Mouse (Mus musculus): Measurements from ENCODE around the gene Hecw2.

Hecw2 gene

DNA sequence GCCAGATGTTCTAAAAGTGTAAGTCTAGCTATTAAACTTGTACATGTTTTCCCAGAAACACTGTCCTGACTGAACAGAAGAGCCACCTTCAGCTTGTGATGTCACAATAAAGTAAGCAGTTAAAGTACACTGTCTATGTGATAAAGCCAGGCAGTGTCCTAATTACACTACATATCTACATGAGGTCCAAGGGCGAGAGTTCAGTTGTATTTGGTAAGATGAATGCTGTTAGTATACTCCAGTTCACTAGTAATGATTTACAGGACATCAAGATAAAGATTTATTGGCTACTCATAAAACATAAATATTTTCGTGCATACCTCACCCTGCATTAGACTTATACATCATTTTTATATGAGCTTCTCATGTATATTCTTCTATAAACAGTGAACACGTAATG is 305.2 kb downstream of the Hecw2 start:
- DNase-seq (ENCODE audit: low spot score): no peak

- peak; percentile 25 for DNase-seq (ENCODE audit: low spot score)
Measured at GRCm38 (mm10) chr1:53882480-53882879, 312.5 kb downstream of the Hecw2 start.

DNA sequence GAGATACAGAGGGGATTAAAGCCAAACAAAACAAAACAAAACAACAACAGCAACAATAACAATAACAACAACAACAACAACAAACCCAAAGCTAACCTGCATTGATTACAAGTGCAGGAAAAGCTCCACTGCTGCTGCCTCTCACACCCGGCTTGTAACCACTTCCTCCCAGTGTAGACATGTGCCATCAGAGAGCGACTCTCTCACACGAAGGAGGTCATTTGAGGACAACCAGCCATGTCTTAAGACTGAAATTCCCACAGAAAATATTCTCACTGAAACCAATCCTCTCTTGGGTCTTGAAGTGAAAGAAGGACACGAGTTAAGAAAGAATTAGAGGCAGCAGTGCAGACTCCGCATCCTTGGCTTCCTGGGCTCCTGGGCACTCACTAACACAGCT is 319.0 kb downstream of the Hecw2 start:
- peak; percentile 64 for DNase-seq (ENCODE audit: low spot score)

DNA sequence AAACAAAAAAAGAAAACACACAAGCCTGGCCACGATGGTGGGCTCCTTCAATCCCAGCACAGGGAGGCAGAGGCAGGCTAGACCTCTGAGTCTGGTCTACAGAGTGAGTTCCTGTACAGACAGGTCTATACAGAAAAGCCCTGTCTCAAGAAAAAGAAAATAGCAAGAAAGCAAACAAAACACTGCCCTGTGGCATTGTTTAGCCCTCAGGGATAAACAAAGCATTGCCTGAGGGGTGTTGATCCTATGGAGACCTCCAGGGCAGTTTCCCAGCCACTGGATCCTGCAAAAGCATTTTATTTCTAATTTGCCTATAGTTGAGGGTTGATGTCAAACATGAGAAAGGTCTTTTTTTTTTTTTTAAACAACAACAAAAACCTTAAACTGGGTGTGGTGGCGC is 327.7 kb downstream of the Hecw2 start:
- no peak for DNase-seq (ENCODE audit: low spot score)

- DNase-seq (ENCODE audit: low spot score): no peak
Measured at GRCm38 (mm10) chr1:53866374-53866902, 328.5 kb downstream of the Hecw2 start.

DNA sequence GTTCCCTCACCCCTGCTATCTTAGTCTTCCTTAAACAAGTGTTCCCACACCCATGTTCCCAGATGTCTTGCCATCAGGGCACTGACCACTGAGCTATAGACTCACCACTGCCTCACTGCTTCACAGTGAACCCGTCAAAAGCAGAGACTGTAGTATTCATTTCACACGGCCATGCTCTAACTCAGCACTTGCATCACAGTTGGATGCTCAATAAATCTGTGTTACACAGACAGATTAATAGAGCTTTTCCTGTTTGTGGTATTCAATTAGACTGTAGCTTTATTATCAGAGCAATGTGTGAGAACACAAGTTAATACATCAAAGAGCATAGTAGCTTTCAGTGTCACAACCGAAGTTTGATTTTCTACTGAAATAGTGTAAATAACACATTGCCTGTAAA is 330.9 kb downstream of the Hecw2 start:
- DNase-seq (ENCODE audit: low spot score): no peak

- DNase-seq (ENCODE audit: low spot score): no peak
Measured at GRCm38 (mm10) chr1:53860611-53861010, 334.4 kb downstream of the Hecw2 start.

- DNase-seq (ENCODE audit: low spot score): no peak
Measured at GRCm38 (mm10) chr1:53859175-53859574, 335.8 kb downstream of the Hecw2 start.

DNA sequence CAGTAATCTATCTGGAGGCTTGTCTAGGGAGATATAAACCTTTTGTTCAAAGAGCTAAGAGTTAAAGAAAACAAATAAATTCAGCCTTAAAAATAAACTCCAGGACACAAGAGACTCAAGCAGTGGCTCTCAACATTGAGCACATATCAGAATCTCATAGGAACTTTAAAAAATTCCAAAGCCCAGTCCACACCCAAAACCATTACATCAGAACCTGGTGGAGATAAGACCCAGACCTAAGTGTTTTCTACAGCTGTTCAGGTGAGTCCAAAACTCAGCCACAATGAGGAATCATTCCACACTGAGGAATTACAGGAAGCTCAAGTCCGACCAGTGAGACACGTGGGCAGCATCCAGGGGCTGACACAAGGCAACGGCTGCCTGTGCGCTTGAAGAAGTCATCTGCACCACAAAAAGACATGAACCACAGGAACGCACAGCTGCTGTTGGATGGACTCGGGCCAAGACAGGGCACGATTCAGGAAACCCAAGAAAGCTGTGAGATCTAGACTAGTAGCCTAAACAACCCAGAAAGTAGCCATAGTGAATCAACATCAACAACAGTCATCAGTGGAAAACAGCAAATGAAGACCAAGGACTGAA is 338.4 kb downstream of the Hecw2 start:
- DNase-seq (ENCODE audit: low spot score): peak; percentile 57

DNA sequence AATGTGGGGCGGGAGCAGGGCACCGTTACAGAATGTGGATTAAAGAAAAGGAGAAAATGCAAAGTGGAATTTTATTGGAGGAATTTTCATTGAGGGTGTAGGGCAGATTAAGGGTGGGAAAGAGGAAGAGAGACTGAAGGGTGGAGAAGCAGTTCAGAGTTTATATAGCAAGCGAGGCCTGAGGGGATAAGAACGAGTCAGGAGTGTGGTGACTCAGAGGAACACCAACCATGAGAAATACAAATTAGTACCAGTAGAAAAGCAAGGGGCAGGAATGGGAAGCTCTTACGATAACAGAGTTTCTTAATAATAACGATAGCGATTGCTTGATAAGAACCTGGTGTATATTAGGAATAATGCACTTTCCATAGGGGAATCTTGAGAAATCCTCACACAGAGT is 339.2 kb downstream of the Hecw2 start:
- no peak for DNase-seq (ENCODE audit: low spot score)

DNA sequence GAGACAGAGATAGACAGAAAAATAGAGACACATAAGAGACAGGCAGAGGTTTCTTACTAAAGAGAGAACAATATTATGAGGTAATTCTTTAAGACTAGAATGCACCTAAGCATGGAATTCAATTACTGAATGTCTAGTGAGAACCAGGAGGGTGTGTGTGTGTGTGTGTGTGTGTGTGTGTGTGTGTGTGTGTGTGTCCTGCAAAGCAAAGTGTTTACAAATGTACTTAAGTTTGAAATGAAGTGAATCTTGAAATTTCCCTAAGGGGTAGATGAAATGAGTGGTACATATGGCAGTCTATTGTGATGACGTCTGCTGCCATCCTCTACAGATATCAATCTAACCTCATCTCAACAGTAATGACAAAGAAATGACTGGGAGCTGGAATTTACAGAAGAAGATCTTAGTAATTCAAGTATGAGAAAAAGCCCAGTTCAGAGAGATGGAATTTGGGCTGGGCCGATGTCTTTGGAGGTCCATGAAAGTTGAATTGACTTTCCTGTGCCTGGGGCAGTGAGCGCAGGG is 342.8 kb downstream of the Hecw2 start:
- DNase-seq (ENCODE audit: low spot score): peak; percentile 38

- peak; percentile 92 for DNase-seq (ENCODE audit: low spot score)
Measured at GRCm38 (mm10) chr1:53851334-53851733, 343.6 kb downstream of the Hecw2 start.

DNA sequence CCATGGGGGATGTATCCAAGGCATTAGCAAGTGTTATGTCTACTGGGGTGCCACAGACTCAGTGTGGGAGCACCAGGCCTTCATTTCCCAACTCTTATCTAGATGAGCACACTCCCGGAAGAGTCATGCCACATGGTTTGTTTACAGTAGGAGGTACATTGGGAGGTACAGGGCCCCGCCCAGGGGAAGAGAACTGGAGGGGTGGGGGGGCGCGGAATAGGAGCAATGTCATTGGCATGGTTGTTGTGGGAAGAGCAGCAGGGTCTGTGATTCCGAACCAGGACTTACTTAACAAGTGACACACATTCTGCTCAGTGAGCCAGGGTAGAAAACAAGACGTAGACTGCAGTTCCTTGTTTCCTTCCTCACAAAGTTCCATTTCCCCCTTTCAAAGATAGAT is 344.1 kb downstream of the Hecw2 start:
- peak; percentile 75 for DNase-seq (ENCODE audit: low spot score)

GRCm38 (mm10) chr1:53846665-53847237 is 348.2 kb downstream of the Hecw2 start:
- no peak for DNase-seq (ENCODE audit: low spot score)

GRCm38 (mm10) chr1:53845854-53846253 is 349.1 kb downstream of the Hecw2 start:
- no peak for DNase-seq (ENCODE audit: low spot score)

DNA sequence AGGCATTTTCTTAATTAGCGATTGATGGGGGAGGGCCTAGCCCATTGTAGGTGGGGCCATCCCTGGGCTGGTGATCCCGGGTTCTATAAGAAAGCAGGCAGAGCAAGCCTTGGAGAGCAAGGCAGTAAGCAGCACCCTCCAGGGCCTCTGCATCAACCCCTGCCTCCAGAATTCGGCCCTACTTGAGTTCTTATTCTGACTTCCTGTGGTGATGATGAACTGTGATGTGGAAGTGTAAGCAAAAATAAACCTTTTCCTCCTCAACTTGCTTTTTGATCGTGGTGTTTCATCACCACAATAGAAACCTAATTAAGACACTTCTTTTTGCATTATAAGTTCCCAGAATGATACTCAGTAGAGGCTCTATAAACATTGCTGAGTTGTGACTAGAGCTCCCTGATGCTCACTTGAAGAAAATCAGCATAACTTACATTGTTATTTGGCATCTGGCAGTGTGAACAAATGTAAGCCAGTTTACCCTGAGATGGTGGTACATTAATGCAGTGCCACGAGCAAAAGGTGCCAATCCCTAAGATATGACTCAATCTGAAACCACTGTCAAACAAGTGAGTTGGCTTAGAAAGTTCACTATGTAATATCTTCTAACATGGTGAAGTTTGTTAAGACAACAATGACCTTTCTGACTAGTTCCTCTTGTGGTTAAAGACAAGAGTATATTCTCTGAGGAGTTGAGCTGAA is 349.9 kb downstream of the Hecw2 start:
- DNase-seq (ENCODE audit: low spot score): peak; percentile 56

DNA sequence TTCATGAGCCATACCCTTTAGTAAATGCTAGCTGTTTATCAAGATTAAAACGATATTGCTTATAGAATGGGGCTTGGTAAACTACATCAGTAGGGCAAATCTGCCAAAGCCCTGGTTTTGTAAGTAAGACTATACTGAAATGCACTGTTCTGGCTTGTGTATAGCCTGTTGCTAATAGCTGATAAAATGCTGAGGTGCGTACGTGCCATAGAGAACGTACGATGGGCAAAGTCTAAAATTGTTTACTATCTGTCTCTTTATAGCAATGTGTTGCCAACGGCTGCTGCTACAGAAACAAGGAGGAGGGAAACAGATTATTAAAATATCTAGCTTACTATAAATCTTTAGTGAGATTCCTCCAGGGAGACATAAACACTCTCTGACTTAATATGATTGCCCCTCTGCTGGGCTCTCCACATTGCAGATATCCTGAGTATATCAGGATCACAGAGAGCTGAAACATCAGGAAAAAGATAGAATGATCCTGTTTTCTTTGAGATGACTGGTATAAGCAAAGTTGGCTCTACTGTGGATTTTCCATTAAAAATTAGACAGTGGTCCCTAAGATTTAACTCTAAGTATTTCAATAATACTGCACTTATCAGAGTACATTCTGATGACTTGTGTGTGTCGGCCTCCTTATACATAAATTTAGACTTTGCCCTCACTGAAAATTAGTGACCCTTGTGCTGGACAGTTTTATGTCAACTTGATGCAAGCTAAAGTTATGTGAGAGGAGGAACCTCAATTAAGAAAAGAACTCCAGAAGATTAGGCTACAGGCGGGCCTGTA is 350.6 kb downstream of the Hecw2 start:
- no peak for DNase-seq (ENCODE audit: low spot score)

DNA sequence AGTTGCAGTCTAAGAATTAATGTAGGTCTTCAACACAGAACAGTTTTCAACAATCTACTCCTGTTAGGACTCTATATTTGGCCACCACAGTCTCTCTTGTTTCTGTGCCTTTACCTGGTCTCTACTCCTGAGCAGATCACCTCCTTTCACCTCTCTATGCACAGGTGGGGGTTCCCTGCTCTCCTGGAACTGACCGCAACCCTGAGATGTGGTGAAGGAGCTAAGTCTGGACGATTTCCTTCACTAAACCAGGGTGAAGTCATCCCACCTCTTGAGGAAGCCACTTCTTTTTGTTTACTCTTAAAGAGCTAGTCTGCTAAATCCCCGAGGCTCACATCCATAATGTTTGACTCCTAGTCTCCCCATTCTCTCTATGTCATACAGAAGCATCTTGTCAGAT is 351.9 kb downstream of the Hecw2 start:
- peak; percentile 62 for DNase-seq (ENCODE audit: low spot score)

DNA sequence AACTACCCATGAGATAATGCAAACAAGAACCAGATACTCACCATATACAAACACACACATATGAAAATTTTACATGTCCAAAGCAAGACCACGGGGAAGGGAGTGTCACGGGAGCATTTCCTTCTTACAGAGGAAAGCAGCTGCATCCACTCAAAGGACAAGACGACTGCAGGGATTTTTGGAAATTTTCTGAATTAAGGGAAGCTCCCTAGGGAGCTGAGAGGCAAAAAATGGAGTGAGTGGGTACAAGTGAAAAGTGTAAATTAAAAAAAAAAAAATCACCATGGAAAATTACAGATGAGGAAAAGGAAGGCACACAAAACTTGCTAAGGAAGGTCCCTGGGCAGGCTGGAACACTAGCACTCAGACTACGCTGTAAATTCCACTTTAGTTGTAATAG is 353.9 kb downstream of the Hecw2 start:
- no peak for DNase-seq (ENCODE audit: low spot score)

DNA sequence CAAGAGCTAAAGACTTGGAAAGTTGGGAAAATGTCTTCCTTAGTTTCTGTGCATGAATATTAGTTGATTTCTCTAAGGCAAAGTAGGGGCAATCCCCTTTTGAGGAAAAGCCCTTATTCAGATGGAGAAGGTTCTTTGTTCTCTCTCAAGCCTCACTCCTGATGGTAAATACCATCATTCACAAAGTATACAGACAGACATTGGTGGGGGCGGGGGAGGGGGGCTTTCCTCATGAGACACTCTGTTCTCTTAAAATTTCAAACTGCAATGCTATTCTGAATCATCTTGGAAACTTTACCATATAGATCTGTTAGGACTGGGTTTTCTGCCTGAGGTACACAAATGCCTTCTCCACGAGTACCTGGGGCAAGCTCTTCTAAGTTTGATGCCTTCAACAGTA is 355.6 kb downstream of the Hecw2 start:
- no peak for DNase-seq (ENCODE audit: low spot score)

DNA sequence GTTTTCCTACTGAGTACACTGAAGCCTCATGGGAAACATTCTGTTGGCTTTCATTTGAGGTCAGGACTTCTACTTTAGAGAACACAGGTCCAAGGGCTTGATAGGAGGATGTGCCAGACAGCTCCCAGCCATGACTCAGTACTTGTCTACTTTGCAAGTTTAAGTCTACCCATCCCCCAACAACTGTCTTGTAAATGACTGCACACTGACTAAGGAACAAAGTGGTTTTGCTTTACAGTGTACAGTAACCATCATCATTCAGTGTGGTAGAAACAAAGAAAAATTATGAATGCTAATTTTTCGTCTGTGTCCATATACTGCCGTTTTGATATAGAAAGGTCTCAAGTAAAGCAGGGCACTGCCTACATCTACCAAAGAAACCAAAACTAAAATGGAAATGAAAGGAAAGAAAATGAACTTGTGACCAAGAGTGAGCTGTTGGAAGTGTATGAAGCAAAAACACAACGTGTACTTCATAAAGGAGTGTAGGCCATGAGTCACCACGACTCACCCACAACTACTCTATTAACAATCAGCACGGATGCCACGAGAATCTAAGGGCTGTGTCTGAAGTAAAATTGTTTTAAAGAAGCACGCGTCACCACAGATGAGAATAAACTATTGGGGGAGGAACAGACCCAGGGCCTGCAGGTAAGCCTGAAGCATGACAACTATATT is 356.6 kb downstream of the Hecw2 start:
- peak; percentile 34 for DNase-seq (ENCODE audit: low spot score)

- DNase-seq (ENCODE audit: low spot score): no peak
Measured at GRCm38 (mm10) chr1:53830286-53830685, 364.7 kb downstream of the Hecw2 start.

Measured in T-cell, adult 2 months (primary cell).